Mouse (Mus musculus) embryonic facial prominence, embryonic 14.5 days (tissue): ENCODE data around the gene Npc2. TPM values are rescaled to one million over a fixed set of nuclear protein-coding genes. Genes with fewer than 3 reads are reported as not detected.
A peak's percentile ranks its signal among the peaks of the same experiment; 100 is the strongest.

Source experiments
- ATAC-seq: fragments of 200-750 bp; cut with Nextera tagmentation; 2 replicates; pipeline ENCODE4 v1.8.0; 2017; ENCODE audit warnings: low read depth, moderate number of reproducible peaks, moderate TSS enrichment
- DNase-seq: peaks from one replicate; pipeline ENCODE4 v3.0.0-alpha.2; 2015; ENCODE audit warnings: low spot score
- H3K27ac ChIP-seq: fragments of 300-500 bp; sonication (generic); replicated peaks from 2 replicates; pipeline ENCODE4 v1.5.1; 2014; ENCODE audit warnings: low read depth, mild to moderate bottlenecking, low read length, moderate library complexity
- H3K27me3 ChIP-seq: fragments of 300-500 bp; sonication (generic); replicated peaks from 2 replicates; pipeline ENCODE4 v1.6.1; 2014; ENCODE audit warnings: low read length; ENCODE audit not compliant: control insufficient read depth, insufficient read depth
- H3K36me3 ChIP-seq: fragments of 300-500 bp; sonication (generic); 2 replicates; pipeline ENCODE4 v1.6.1; 2014; ENCODE audit warnings: low read length, mixed read lengths; ENCODE audit not compliant: control insufficient read depth, insufficient read depth
- H3K4me1 ChIP-seq: fragments of 300-500 bp; sonication (generic); 2 replicates; pipeline ENCODE4 v1.6.1; 2014; ENCODE audit warnings: antibody characterized with exemption, low read length; ENCODE audit not compliant: control insufficient read depth, insufficient read depth
- H3K4me2 ChIP-seq: fragments of 300-500 bp; sonication (generic); 2 replicates; pipeline ENCODE4 v1.6.1; 2014; ENCODE audit warnings: low read depth, mild to moderate bottlenecking, low read length, moderate library complexity, mixed read lengths
- H3K4me3 ChIP-seq: fragments of 300-500 bp; sonication (generic); 2 replicates; pipeline ENCODE4 v1.5.1; 2014; ENCODE audit warnings: low read depth, mild to moderate bottlenecking, low read length
- H3K9ac ChIP-seq: fragments of 300-500 bp; sonication (generic); 2 replicates; pipeline ENCODE4 v1.6.1; 2014; ENCODE audit warnings: low read depth, mild to moderate bottlenecking, low read length, moderate library complexity, mixed read lengths
- H3K9me3 ChIP-seq: fragments of 300-500 bp; sonication (generic); 2 replicates; pipeline ENCODE4 v1.6.1; 2016; ENCODE audit warnings: low read length; ENCODE audit not compliant: control insufficient read depth
- WGBS: fragments of 180-500 bp; shearing (Covaris S2); extraction: QIAGEN DNeasy Blood & Tissue Kit; methylation state at CpG from one replicate; pipeline ENCODE4 v1.1.7; 2014; 5-methylcytosine and 5-hydroxymethylcytosine counted together
- polyA plus RNA-seq: library from polyadenylated mRNA; unstranded; fragments of >200 nt; fragmentation: Nextera tagmentation; extraction: Ambion mirVana; gene quantifications from 2 replicates; pipeline ENCODE4 v1.2.1, GENCODE M21; 2014

Gene Npc2
- polyA plus RNA-seq, 1 experiment from 2014 or later: 63.8 TPM

GRCm38 (mm10) chr12:84794647-84795046 is 21.7 kb upstream of the Npc2 start:
- WGBS: 84% methylated on average over 6 of the region's 8 CpGs
- Histone ChIP-seq H3K9me3 (no peaks in the 10 kb centered on the region), H3K27me3 (no peaks in the 10 kb centered on the region), H3K4me3 (no peak overlapping the region), H3K4me2 (no peak overlapping the region), H3K4me1 (no peaks in the 10 kb centered on the region), H3K9ac (no peak overlapping the region), H3K27ac (no peak overlapping the region), H3K36me3 (no peaks in the 10 kb centered on the region)
- DNase-seq: no peak
- no peak for ATAC-seq

- Histone ChIP-seq H3K9me3 (no peaks in the 10 kb centered on the region), H3K4me2 (no peak overlapping the region), H3K4me1 (no peaks in the 10 kb centered on the region), H3K36me3 (no peaks in the 10 kb centered on the region), H3K4me3 (no peak overlapping the region), H3K27ac (no peak overlapping the region), H3K9ac (no peak overlapping the region), H3K27me3 (no peaks in the 10 kb centered on the region)
- WGBS: 58% methylated on average over 4 of the region's 4 CpGs
- ATAC-seq (peak; percentile 63), DNase-seq (no peak)
Measured at GRCm38 (mm10) chr12:84792629-84793028, 19.7 kb upstream of the Npc2 start.

GRCm38 (mm10) chr12:84790853-84791252 is 17.9 kb upstream of the Npc2 start:
- DNase-seq: no peak
- H3K27ac ChIP-seq: no peak overlapping the region
- H3K4me2 ChIP-seq: no peak overlapping the region
- 63% methylated on average over 10 of the region's 10 CpGs for WGBS
- no peak for ATAC-seq
- no peak overlapping the region for H3K4me3 ChIP-seq
- H3K4me1 ChIP-seq: no peaks in the 10 kb centered on the region
- H3K27me3 ChIP-seq: no peaks in the 10 kb centered on the region
- no peaks in the 10 kb centered on the region for H3K9me3 ChIP-seq
- no peaks in the 10 kb centered on the region for H3K36me3 ChIP-seq
- H3K9ac ChIP-seq: no peak overlapping the region

- 63% methylated on average over 5 of the region's 5 CpGs for WGBS
- no peaks in the 10 kb centered on the region for H3K36me3 ChIP-seq
- H3K4me3 ChIP-seq: no peak overlapping the region
- H3K4me1 ChIP-seq: peaks cover 3% of the 10 kb centered on the region; the same call in 1 of the 2 replicates
- no peak for ATAC-seq
- H3K4me2 ChIP-seq: no peak overlapping the region
- H3K27ac ChIP-seq: no peak overlapping the region
- no peaks in the 10 kb centered on the region for H3K27me3 ChIP-seq
- no peak for DNase-seq
- no peaks in the 10 kb centered on the region for H3K9me3 ChIP-seq
- no peak overlapping the region for H3K9ac ChIP-seq
Measured at GRCm38 (mm10) chr12:84786091-84786490, 13.1 kb upstream of the Npc2 start.

DNA sequence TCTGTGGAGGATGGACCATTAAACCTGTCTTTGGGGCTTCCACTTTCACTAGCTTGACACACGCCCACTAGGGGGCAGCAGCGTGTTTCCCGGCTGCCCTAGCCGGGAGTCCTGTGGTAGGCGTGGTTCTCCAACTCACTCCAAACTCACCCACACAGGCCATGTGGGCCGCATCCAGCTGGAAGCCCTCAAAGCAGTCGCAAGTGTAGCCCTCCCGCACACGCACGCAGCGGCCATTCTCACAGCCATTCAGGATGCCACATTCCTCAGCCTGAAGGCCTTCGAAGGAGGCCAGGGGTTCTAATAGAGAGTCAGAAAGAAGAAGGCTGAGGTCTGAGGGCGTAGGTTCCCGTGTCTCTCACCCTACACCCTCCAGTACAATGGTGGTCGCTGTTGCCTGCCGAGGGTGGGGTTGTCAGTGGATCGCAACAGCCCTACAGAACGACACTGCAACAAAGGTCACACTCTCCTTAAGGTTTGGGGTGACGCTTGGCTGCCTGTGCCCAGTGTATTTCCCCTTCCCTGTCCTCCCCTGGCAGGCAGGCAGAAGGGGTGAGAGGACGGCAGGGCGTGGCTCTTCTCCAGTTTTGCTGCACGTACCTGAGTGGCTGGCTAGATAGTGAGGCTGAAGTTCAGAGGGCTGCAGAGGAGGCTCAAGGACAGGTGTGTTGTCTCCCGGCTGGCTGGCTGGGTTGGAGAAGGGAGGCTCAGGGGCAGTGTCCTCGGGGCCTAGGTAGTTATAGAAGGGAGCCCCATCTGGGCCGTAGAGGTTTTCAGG is 11.8 kb upstream of the Npc2 start:
- Histone ChIP-seq H3K4me3 (no peak overlapping the region; the same call in 1 of the 2 replicates), H3K4me1 (peaks cover 3% of the 10 kb centered on the region; the same call in 1 of the 2 replicates), H3K4me2 (peak overlapping the region; percentile 46), H3K27ac (no peak overlapping the region), H3K9ac (peak overlapping the region; percentile 40; the same call in 1 of the 2 replicates), H3K27me3 (no peaks in the 10 kb centered on the region), H3K36me3 (no peaks in the 10 kb centered on the region), H3K9me3 (no peaks in the 10 kb centered on the region)
- ATAC-seq (peak; percentile 91), DNase-seq (peak; percentile 96)
- WGBS: 29% methylated on average over 25 of the region's 25 CpGs

DNA sequence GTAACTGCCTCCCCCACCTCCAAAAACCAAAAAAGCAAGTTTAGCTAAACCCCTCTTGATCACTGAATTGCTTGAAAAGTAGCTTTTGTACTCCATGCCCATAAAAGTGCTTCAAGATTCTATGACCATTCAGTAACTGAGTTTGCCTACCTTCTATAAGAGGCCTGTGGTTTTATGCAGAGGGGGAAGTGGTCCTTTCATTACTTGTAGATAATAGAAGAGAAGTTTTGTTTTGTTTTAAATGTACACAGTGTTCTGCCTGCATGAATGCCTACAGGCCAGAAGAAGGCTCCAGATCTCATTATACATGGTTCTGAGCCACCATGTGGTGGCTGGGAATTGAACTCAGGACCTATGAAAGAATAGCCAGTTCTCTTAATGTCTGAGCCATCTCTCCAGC is 3.3 kb upstream of the Npc2 start:
- Histone ChIP-seq H3K4me1 (peaks cover 15% of the 10 kb centered on the region), H3K9ac (no peak overlapping the region), H3K4me3 (no peak overlapping the region), H3K27ac (no peak overlapping the region), H3K4me2 (no peak overlapping the region), H3K27me3 (no peaks in the 10 kb centered on the region), H3K36me3 (no peaks in the 10 kb centered on the region), H3K9me3 (no peaks in the 10 kb centered on the region)
- ATAC-seq: no peak
- DNase-seq: no peak

GRCm38 (mm10) chr12:84774376-84774775 is 1.4 kb upstream of the Npc2 start:
- Histone ChIP-seq H3K4me1 (peaks cover 18% of the 10 kb centered on the region), H3K4me3 (no peak overlapping the region), H3K27ac (no peak overlapping the region), H3K27me3 (no peaks in the 10 kb centered on the region), H3K9ac (no peak overlapping the region), H3K9me3 (no peaks in the 10 kb centered on the region), H3K36me3 (peaks cover 7% of the 10 kb centered on the region; the same call in 1 of the 2 replicates), H3K4me2 (peak overlapping the region; percentile 88)
- DNase-seq (no peak), ATAC-seq (no peak)
- WGBS: 88% methylated on average over 6 of the region's 6 CpGs

DNA sequence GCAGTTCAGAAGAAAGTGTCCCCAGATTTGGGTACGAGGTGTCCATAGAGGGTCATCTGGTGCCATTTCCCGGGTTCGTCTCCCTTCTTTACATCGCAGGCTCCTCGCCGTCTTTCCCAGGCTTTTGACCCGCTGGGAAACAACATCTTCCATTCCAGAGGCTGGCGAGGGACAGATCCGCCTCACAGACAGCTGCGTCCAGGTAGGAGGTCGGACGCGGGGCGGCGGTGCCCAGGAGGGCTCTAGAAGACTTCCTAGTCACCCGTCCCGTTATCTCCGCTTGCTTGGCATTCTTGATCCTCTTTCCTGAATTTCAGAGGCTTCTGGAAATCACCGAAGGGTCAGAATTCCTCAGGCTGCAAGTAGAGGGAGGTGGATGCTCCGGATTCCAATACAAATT is 524 bp upstream of the Npc2 start:
- WGBS: 2% methylated on average over 20 of the region's 20 CpGs

More for the DNA sequence above, 524 bp upstream of the Npc2 start:
- peaks cover 13% of the 10 kb centered on the region; the same call in 1 of the 2 replicates for H3K36me3 ChIP-seq
- peaks cover 18% of the 10 kb centered on the region for H3K4me1 ChIP-seq
- no peaks in the 10 kb centered on the region for H3K9me3 ChIP-seq
- peak overlapping the region; percentile 61 for H3K27ac ChIP-seq
- no peaks in the 10 kb centered on the region for H3K27me3 ChIP-seq
- DNase-seq (peak; percentile 10), ATAC-seq (no peak)
- peak overlapping the region; percentile 88 for H3K4me2 ChIP-seq
- H3K9ac ChIP-seq: peak overlapping the region; percentile 83
- H3K4me3 ChIP-seq: peak overlapping the region; percentile 55
